Mouse (Mus musculus) embryo, embryonic 9.5 days (tissue): ENCODE measurements around the gene Apaf1.

Source experiments
- DNase-seq: peaks from one replicate; pipeline ENCODE4 v3.0.0-alpha.2; 2017; ENCODE audit errors: extremely low spot score

Gene Apaf1

GRCm38 (mm10) chr10:91081959-91082507 lies 537 bp downstream of the Apaf1 start:
- no peak for DNase-seq

GRCm38 (mm10) chr10:91080540-91080939 lies 2.0 kb downstream of the Apaf1 start:
- DNase-seq = no peak

- DNase-seq = no peak
These were observed 5.9 kb downstream of the Apaf1 start for GRCm38 (mm10) chr10:91076667-91077066.

- DNase-seq = no peak
These were observed 9.2 kb downstream of the Apaf1 start for GRCm38 (mm10) chr10:91073345-91073744.

- DNase-seq = no peak
These were observed 10.8 kb downstream of the Apaf1 start for GRCm38 (mm10) chr10:91071768-91072167.

- no peak for DNase-seq
These were observed 20.2 kb downstream of the Apaf1 start for GRCm38 (mm10) chr10:91062355-91062754.

- peak; percentile 15 for DNase-seq
These were observed 21.8 kb downstream of the Apaf1 start for GRCm38 (mm10) chr10:91060742-91061141.

- no peak for DNase-seq
These were observed 29.8 kb downstream of the Apaf1 start for GRCm38 (mm10) chr10:91052734-91053133.

GRCm38 (mm10) chr10:91051156-91051555 lies 31.4 kb downstream of the Apaf1 start:
- no peak for DNase-seq

- DNase-seq = no peak
These were observed 32.9 kb downstream of the Apaf1 start for GRCm38 (mm10) chr10:91049696-91050095.

GRCm38 (mm10) chr10:91033942-91034341 lies 48.6 kb downstream of the Apaf1 start:
- DNase-seq = peak; percentile 54

- peak; percentile 70 for DNase-seq
These were observed 50.2 kb downstream of the Apaf1 start for GRCm38 (mm10) chr10:91032399-91032798.

- DNase-seq = no peak
These were observed 51.4 kb downstream of the Apaf1 start for GRCm38 (mm10) chr10:91031176-91031575.

GRCm38 (mm10) chr10:91029002-91029539 lies 53.5 kb downstream of the Apaf1 start:
- DNase-seq = no peak

- DNase-seq = no peak
These were observed 54.6 kb downstream of the Apaf1 start for GRCm38 (mm10) chr10:91027964-91028363.

- DNase-seq = no peak
These were observed 55.1 kb downstream of the Apaf1 start for GRCm38 (mm10) chr10:91027468-91027867.

- no peak for DNase-seq
These were observed 76.6 kb downstream of the Apaf1 start for GRCm38 (mm10) chr10:91005858-91006538.

GRCm38 (mm10) chr10:91001421-91001820 lies 81.1 kb downstream of the Apaf1 start:
- no peak for DNase-seq

GRCm38 (mm10) chr10:90999899-91000298 lies 82.7 kb downstream of the Apaf1 start:
- no peak for DNase-seq

GRCm38 (mm10) chr10:90993869-90994268 lies 88.7 kb downstream of the Apaf1 start:
- DNase-seq = no peak

- no peak for DNase-seq
These were observed 90.3 kb downstream of the Apaf1 start for GRCm38 (mm10) chr10:90992237-90992636.

GRCm38 (mm10) chr10:90990340-90990739 lies 92.2 kb downstream of the Apaf1 start:
- DNase-seq = no peak

- DNase-seq = no peak
These were observed 99.5 kb downstream of the Apaf1 start for GRCm38 (mm10) chr10:90983046-90983445.
